Mouse (Mus musculus) stomach, postnatal 0 days (tissue): ENCODE data around the gene Tex38.

ENCODE experiments used
- CTCF ChIP-seq: IDR thresholded peaks from 2 replicates; pipeline ENCODE4 v1.5.1; 2016; ENCODE audit warnings: antibody characterized with exemption, low read depth, mild to moderate bottlenecking, moderate library complexity
- EP300 ChIP-seq: optimal IDR thresholded peaks from 2 replicates; pipeline ENCODE3; 2016; ENCODE audit warnings: antibody characterized with exemption

DNA sequence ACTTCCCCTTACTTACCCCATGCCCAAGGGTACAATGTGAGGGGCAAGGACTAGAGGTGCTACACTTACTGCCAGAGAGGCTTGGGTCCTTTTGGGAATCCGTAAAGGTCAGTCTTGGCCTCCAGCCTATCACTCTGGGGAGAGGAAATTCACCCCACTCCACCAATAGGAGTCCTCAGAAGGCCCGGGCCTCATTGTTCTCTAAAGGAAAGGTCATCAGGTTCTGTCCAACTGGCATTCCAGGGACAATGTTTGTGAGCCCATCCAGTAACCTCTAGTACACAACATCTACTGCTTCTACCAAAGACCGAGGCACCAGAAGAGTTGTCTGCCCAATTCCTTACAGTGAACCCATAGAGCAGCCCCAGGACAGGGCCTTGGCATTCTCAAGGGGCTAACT, at the start of gene Tex38:
- no peak for TF ChIP-seq CTCF
- no peak for TF ChIP-seq EP300
